Mouse (Mus musculus) C2C12 (cell line): ENCODE data around the gene Cdc42ep2.

ENCODE experiments used
- CEBPB ChIP-seq: IDR thresholded peaks from one replicate; pipeline ENCODE4 v1.6.1; 2011; ENCODE audit warnings: low read depth, mild to moderate bottlenecking, control low read depth, moderate library complexity
- CTCF ChIP-seq: IDR thresholded peaks from one replicate; pipeline ENCODE4 v1.5.1; 2011; ENCODE audit not compliant: control insufficient read depth, insufficient read depth, insufficient read length
- MYOD1 ChIP-seq: IDR thresholded peaks from one replicate; pipeline ENCODE4 v1.6.1; 2011; ENCODE audit warnings: low read depth; ENCODE audit not compliant: control insufficient read depth, insufficient read length

- TF ChIP-seq CTCF: no peak
- no peak for TF ChIP-seq CEBPB
- no peak for TF ChIP-seq MYOD1
These were observed 31.2 kb downstream of the Cdc42ep2 start for GRCm38 (mm10) chr19:5893282-5894001.
